In genomic region chr8:125355059-125355509, GRCm38 (mm10) we compare ENCODE assay signal across 13 mouse cellular contexts.
DNase-seq lines count a peak whose midpoint lies in the region; ATAC-seq and TF ChIP-seq lines count a peak whose summit lies in the region.
"Had no signal": no experiment of that assay in that cellular context is flagged by ENCODE, and none has a peak within 500 bp of the region (broad histone marks: within the 10 kb centered on the region; RNA-seq: fewer than 3 reads in every experiment).

No protein-coding gene starts in this region.

- H3K36me3 ChIP-seq in forebrain, postnatal 0 days (ENCODE audit: insufficient read depth) = no peaks in the 10 kb centered on the region
- no peaks in the 10 kb centered on the region for H3K36me3 ChIP-seq in forebrain, embryonic 12.5 days (replicated peaks)
- H3K36me3 ChIP-seq in neural tube, embryonic 13.5 days = no peaks in the 10 kb centered on the region
- H3K36me3 ChIP-seq in hindbrain, embryonic 14.5 days (replicated peaks; ENCODE audit: control insufficient read depth, insufficient read depth) = no peaks in the 10 kb centered on the region
- H3K36me3 ChIP-seq in neural tube, embryonic 14.5 days (ENCODE audit: control insufficient read depth, insufficient read depth, low read length) = no peaks in the 10 kb centered on the region
- H3K36me3 ChIP-seq: intestine, embryonic 15.5 days had no signal

- no peaks in the 10 kb centered on the region for H3K27me3 ChIP-seq in forebrain, postnatal 0 days (ENCODE audit: insufficient read depth, low read length)
- peaks cover 4% of the 10 kb centered on the region; the same call in 1 of the 2 replicates for H3K27me3 ChIP-seq in forebrain, embryonic 12.5 days
- H3K27me3 ChIP-seq in neural tube, embryonic 13.5 days = peaks cover 40% of the 10 kb centered on the region
- H3K27me3 ChIP-seq in hindbrain, embryonic 14.5 days (ENCODE audit: control insufficient read depth, insufficient read depth, low read length) = no peaks in the 10 kb centered on the region; the same call in 1 of the 2 replicates
- H3K27me3 ChIP-seq in neural tube, embryonic 14.5 days (ENCODE audit: control insufficient read depth, insufficient read depth, low read length) = no peaks in the 10 kb centered on the region
- H3K27me3 ChIP-seq: intestine, embryonic 15.5 days had no signal

- H3K4me2 ChIP-seq in forebrain, postnatal 0 days (ENCODE audit: low read depth) = no peak overlapping the region
- no peak overlapping the region for H3K4me2 ChIP-seq in forebrain, embryonic 12.5 days
- H3K4me2 ChIP-seq in neural tube, embryonic 13.5 days = no peak overlapping the region
- H3K4me2 ChIP-seq in hindbrain, embryonic 14.5 days (replicated peaks) = no peak overlapping the region
- no peak overlapping the region for H3K4me2 ChIP-seq in neural tube, embryonic 14.5 days (ENCODE audit: low read depth, low read length)
- H3K4me2 ChIP-seq: intestine, embryonic 15.5 days; lung, embryonic 14.5 days had no signal

- 43% methylated on average over 7 of the region's 7 CpGs for WGBS in forebrain, postnatal 0 days
- 47% methylated on average over 7 of the region's 7 CpGs for WGBS in forebrain, embryonic 12.5 days
- 52% methylated on average over 7 of the region's 7 CpGs for WGBS in neural tube, embryonic 13.5 days
- WGBS in hindbrain, embryonic 14.5 days = 52% methylated on average over 7 of the region's 7 CpGs
- 49% methylated on average over 7 of the region's 7 CpGs for WGBS in neural tube, embryonic 14.5 days

- no peak for TF ChIP-seq CTCF in forebrain, postnatal 0 days (IDR thresholded peaks at IDR 0.05; ENCODE audit: low read depth)

- 0 out of 2 replicates have a peak, but pooled peaks cover 7% of the 10 kb centered on the region for H3K9me3 ChIP-seq in forebrain, postnatal 0 days (ENCODE audit: low read length)
- H3K9me3 ChIP-seq in forebrain, embryonic 12.5 days = no peaks in the 10 kb centered on the region
- H3K9me3 ChIP-seq in neural tube, embryonic 13.5 days = peaks cover under 1% of the 10 kb centered on the region
- H3K9me3 ChIP-seq in hindbrain, embryonic 14.5 days (ENCODE audit: control insufficient read depth, low read length) = peaks cover 7% of the 10 kb centered on the region
- H3K9me3 ChIP-seq in neural tube, embryonic 14.5 days (ENCODE audit: control insufficient read depth, low read length) = no peaks in the 10 kb centered on the region

- H3K4me3 ChIP-seq in forebrain, postnatal 0 days (ENCODE audit: low read depth, low read length) = no peak overlapping the region
- H3K4me3 ChIP-seq in forebrain, embryonic 12.5 days (replicated peaks) = no peak overlapping the region
- H3K4me3 ChIP-seq in neural tube, embryonic 13.5 days = no peak overlapping the region
- no peak overlapping the region for H3K4me3 ChIP-seq in hindbrain, embryonic 14.5 days (replicated peaks; ENCODE audit: low read length)
- no peak overlapping the region for H3K4me3 ChIP-seq in neural tube, embryonic 14.5 days (ENCODE audit: low read depth, low read length)
- H3K4me3 ChIP-seq: intestine, embryonic 15.5 days had no signal

- no peak overlapping the region for H3K9ac ChIP-seq in forebrain, postnatal 0 days
- H3K9ac ChIP-seq in forebrain, embryonic 12.5 days = no peak overlapping the region
- no peak overlapping the region for H3K9ac ChIP-seq in neural tube, embryonic 13.5 days
- H3K9ac ChIP-seq in hindbrain, embryonic 14.5 days = no peak overlapping the region
- 0 out of 2 replicates have a peak overlapping the region, but pooled peaks have one; percentile 16 for H3K9ac ChIP-seq in neural tube, embryonic 14.5 days (replicated peaks; ENCODE audit: low read depth, low read length)
- H3K9ac ChIP-seq: intestine, embryonic 15.5 days; lung, embryonic 14.5 days had no signal

- no peaks in the 10 kb centered on the region for H3K4me1 ChIP-seq in forebrain, postnatal 0 days (ENCODE audit: insufficient read depth)
- peaks cover 38% of the 10 kb centered on the region for H3K4me1 ChIP-seq in forebrain, embryonic 12.5 days
- H3K4me1 ChIP-seq in neural tube, embryonic 13.5 days (replicated peaks) = peaks cover 21% of the 10 kb centered on the region
- peaks cover 11% of the 10 kb centered on the region for H3K4me1 ChIP-seq in hindbrain, embryonic 14.5 days (replicated peaks; ENCODE audit: control insufficient read depth, insufficient read depth, low read length)
- peaks cover 5% of the 10 kb centered on the region; the same call in 1 of the 2 replicates for H3K4me1 ChIP-seq in neural tube, embryonic 14.5 days (ENCODE audit: control insufficient read depth, insufficient read depth, low read length)
- H3K4me1 ChIP-seq: intestine, embryonic 15.5 days had no signal

- no peak for DNase-seq in forebrain, postnatal 0 days
- DNase-seq in neural tube, embryonic 10.5 days (ENCODE audit: extremely low spot score, low spot score) = no peak
- no peak for DNase-seq in hindbrain, embryonic 14.5 days (ENCODE audit: low spot score)
- DNase-seq in c-Kit-positive CD71-positive TER-119-positive erythroid progenitor cells, embryonic 14.5 days (ENCODE audit: low spot score) = no peak
- DNase-seq in cerebellum, adult 11-12 months = no peak
- DNase-seq: adrenal gland, adult 8-10 months; cerebellum, adult 2 months; gastrocnemius, postnatal 25 days; lung, embryonic 14.5 days had no signal

- ATAC-seq in forebrain, postnatal 0 days = peak; percentile 63
- ATAC-seq in forebrain, embryonic 12.5 days (ENCODE audit: low FRiP score) = no peak
- 0 out of 2 replicates have a peak, but pooled peaks have one; percentile 40 for ATAC-seq in neural tube, embryonic 13.5 days (ENCODE audit: low read depth)
- ATAC-seq in hindbrain, embryonic 14.5 days (ENCODE audit: low FRiP score) = no peak; the same call in 1 of the 2 replicates
- no peak for ATAC-seq in neural tube, embryonic 14.5 days (ENCODE audit: low read depth)
- ATAC-seq: intestine, embryonic 15.5 days had no signal

- no peak overlapping the region for H3K27ac ChIP-seq in forebrain, postnatal 0 days (ENCODE audit: low read depth, low read length)
- no peak overlapping the region for H3K27ac ChIP-seq in forebrain, embryonic 12.5 days
- 0 out of 2 replicates have a peak overlapping the region, but pooled peaks have one; percentile 61 for H3K27ac ChIP-seq in neural tube, embryonic 13.5 days (replicated peaks)
- peak overlapping the region; percentile 7; the same call in 1 of the 2 replicates for H3K27ac ChIP-seq in hindbrain, embryonic 14.5 days
- no peak overlapping the region for H3K27ac ChIP-seq in neural tube, embryonic 14.5 days (ENCODE audit: low read depth, low read length)
- H3K27ac ChIP-seq: intestine, embryonic 15.5 days had no signal

Comparison
In these comparisons a context has a peak if more than half of its experiments do, and no peak if none do; other contexts are left out.
1. ATAC-seq: peak in forebrain, postnatal 0 days (single experiment) and neural tube, embryonic 13.5 days (single experiment); none in forebrain, embryonic 12.5 days (single experiment), hindbrain, embryonic 14.5 days (single experiment) and neural tube, embryonic 14.5 days (single experiment).
2. H3K27ac ChIP-seq: peak in neural tube, embryonic 13.5 days (single experiment) and hindbrain, embryonic 14.5 days (single experiment); none in forebrain, postnatal 0 days (single experiment), forebrain, embryonic 12.5 days (single experiment) and neural tube, embryonic 14.5 days (single experiment).